Mouse (Mus musculus): Measurements from ENCODE around the gene Orc6. TPM values are rescaled to one million over a fixed set of nuclear protein-coding genes. Genes with fewer than 3 reads are reported as not detected.

Gene Orc6
- polyA plus RNA-seq, 1 experiment from 2014 or later = 68.3 TPM

DNA sequence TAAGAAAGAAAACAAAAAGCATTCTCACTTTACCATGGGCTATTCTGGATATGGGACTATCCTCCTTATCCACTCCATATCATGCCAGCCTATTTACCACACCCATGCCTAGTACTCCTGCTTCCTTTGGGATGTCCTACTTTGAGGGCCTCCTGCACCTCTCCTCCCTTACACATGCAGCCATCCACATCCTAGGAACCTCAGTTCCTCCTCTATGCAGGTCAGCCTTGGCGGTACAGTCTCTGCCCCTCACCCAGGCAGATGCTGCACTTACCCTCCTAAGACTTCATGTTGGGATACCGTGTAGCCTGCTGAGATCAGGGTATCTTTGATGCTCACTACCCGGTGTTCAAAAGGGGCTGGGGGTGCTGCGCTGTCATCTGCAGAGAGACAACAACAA lies 53.9 kb downstream of the Orc6 start:
- Histone ChIP-seq H3K4me3 (ENCODE audit: low read depth, low read length) (no peak overlapping the region), H3K4me2 (ENCODE audit: low read depth, low read length) (no peak overlapping the region), H3K27ac (ENCODE audit: low read length) (no peak overlapping the region), H3K4me1 (ENCODE audit: control insufficient read depth, low read depth, low read length) (no peaks in the 10 kb centered on the region), H3K9ac (ENCODE audit: low read depth, low read length) (no peak overlapping the region), H3K27me3 (ENCODE audit: control insufficient read depth, insufficient read depth, low read depth, low read length) (no peaks in the 10 kb centered on the region), H3K9me3 (replicated peaks; ENCODE audit: control insufficient read depth, low read length) (no peaks in the 10 kb centered on the region), H3K36me3 (ENCODE audit: control insufficient read depth, insufficient read depth) (peaks cover 57% of the 10 kb centered on the region)
- ATAC-seq (ENCODE audit: low read depth) = no peak
- 84% methylated on average over 4 of the region's 4 CpGs for WGBS (ENCODE audit: insufficient replicate concordance)

Other genes starting within 250 kb of the Orc6 start
- 10.3 and 10.4 TPM in 2 replicates for gene Fbxw9, start 239.6 kb upstream of the Orc6 start, polyA plus RNA-seq (2015; fragmentation: Nextera tagmentation; extraction: Ambion mirVana)
- gene Gm5741, start 231.7 kb upstream of the Orc6 start, polyA plus RNA-seq (2015; fragmentation: Nextera tagmentation; extraction: Ambion mirVana) = not detected in 2 replicates
- 23.5 and 25.7 TPM in 2 replicates for gene Dhps, start 227.9 kb upstream of the Orc6 start, polyA plus RNA-seq (2015; fragmentation: Nextera tagmentation; extraction: Ambion mirVana)
- 56.0 and 58.2 TPM in 2 replicates for gene Wdr83os, start 218.9 kb upstream of the Orc6 start, polyA plus RNA-seq (2015; fragmentation: Nextera tagmentation; extraction: Ambion mirVana)
- 22.0 and 23.6 TPM in 2 replicates for gene Wdr83, start 218.3 kb upstream of the Orc6 start, polyA plus RNA-seq (2015; fragmentation: Nextera tagmentation; extraction: Ambion mirVana)
- gene Man2b1, start 216.4 kb upstream of the Orc6 start, polyA plus RNA-seq (2015; fragmentation: Nextera tagmentation; extraction: Ambion mirVana) = 38.7 and 44.4 TPM in 2 replicates
- gene Zfp791, start 176.5 kb upstream of the Orc6 start, polyA plus RNA-seq (2015; fragmentation: Nextera tagmentation; extraction: Ambion mirVana) = 2.6 and 3.4 TPM in 2 replicates
- not detected in 2 replicates for gene Cks1brt, start 147.7 kb upstream of the Orc6 start, polyA plus RNA-seq (2015; fragmentation: Nextera tagmentation; extraction: Ambion mirVana)
- gene Olfr371, start 73.6 kb upstream of the Orc6 start, polyA plus RNA-seq (2015; fragmentation: Nextera tagmentation; extraction: Ambion mirVana) = not detected in 2 replicates
- 88.1 and 93.8 TPM in 2 replicates for gene Vps35, start 170 bp downstream of the Orc6 start, polyA plus RNA-seq (2015; fragmentation: Nextera tagmentation; extraction: Ambion mirVana)
- gene Mylk3, start 86.7 kb downstream of the Orc6 start, polyA plus RNA-seq (2015; fragmentation: Nextera tagmentation; extraction: Ambion mirVana) = 66.3 and 66.8 TPM in 2 replicates
- 14.5 and 17.0 TPM in 2 replicates for gene 4921524J17Rik, start 133.2 kb downstream of the Orc6 start, polyA plus RNA-seq (2015; fragmentation: Nextera tagmentation; extraction: Ambion mirVana)
- gene Gpt2, start 192.9 kb downstream of the Orc6 start, polyA plus RNA-seq (2015; fragmentation: Nextera tagmentation; extraction: Ambion mirVana) = 23.8 and 27.1 TPM in 2 replicates